Mouse (Mus musculus): ENCODE results near the gene Plcd1. TPM values are rescaled to one million over a fixed set of nuclear protein-coding genes. Genes with fewer than 3 reads are reported as not detected.

Plcd1 gene
- total and polyA plus RNA-seq, 2 experiments from 2014 or later, result 14.6 to 21.1 TPM

DNA sequence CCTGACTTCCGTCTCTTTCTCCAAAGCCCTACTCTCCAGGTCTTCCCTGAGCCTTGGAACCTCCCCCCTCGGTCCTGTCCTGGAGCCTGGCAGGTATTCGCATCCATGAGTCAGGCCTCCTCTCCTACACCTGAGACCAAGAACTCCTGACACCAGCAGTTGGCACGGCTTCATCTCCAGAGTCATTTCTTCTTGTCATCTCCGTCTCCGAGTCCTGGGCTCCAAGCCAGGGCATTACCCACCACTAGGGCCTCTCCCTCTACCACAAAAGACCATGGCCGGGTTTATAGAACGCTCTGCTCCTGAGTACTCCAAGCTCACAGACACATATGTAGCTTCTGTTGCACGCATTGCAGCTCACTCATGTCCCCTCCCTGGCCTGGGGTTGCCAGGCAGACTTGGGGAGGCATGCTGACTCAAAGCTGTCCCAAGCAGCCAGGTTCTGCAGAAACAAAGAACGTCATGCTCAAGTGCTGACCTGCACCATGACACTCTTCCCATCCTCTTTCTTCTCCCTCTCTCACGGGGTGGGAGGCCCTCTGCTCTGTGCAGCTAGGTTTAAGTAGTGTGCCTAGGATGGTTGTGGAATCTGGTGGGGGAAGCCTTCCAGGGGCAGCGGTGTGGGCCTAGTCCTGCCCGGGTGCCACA lies 1.3 kb upstream of the Plcd1 start:
- no peak for DNase-seq (ENCODE audit: low spot score)
- Histone ChIP-seq H3K27ac (ENCODE audit: low read depth) (no peak overlapping the region), H3K4me1 (ENCODE audit: control insufficient read depth, insufficient read depth) (peaks cover 20% of the 10 kb centered on the region), H3K9ac (replicated peaks; ENCODE audit: low read depth, low read length) (no peak overlapping the region), H3K4me2 (ENCODE audit: low read depth, low read length) (no peak overlapping the region), H3K27me3 (ENCODE audit: control insufficient read depth, insufficient read depth, low read length) (no peaks in the 10 kb centered on the region), H3K36me3 (replicated peaks; ENCODE audit: control insufficient read depth, insufficient read depth, low read length) (no peaks in the 10 kb centered on the region), H3K4me3 (ENCODE audit: low read depth, low read length) (no peak overlapping the region), H3K9me3 (replicated peaks; ENCODE audit: control insufficient read depth, low read length) (no peaks in the 10 kb centered on the region)
- WGBS, result 70% methylated on average over 13 of the region's 13 CpGs
- no peak for ATAC-seq (ENCODE audit: insufficient read depth, low read depth)
- TF ChIP-seq CTCF (IDR thresholded peaks at IDR 0.05; ENCODE audit: low read depth) (no peak), EP300 (IDR thresholded peaks at IDR 0.05; ENCODE audit: low read depth) (no peak)

DNA sequence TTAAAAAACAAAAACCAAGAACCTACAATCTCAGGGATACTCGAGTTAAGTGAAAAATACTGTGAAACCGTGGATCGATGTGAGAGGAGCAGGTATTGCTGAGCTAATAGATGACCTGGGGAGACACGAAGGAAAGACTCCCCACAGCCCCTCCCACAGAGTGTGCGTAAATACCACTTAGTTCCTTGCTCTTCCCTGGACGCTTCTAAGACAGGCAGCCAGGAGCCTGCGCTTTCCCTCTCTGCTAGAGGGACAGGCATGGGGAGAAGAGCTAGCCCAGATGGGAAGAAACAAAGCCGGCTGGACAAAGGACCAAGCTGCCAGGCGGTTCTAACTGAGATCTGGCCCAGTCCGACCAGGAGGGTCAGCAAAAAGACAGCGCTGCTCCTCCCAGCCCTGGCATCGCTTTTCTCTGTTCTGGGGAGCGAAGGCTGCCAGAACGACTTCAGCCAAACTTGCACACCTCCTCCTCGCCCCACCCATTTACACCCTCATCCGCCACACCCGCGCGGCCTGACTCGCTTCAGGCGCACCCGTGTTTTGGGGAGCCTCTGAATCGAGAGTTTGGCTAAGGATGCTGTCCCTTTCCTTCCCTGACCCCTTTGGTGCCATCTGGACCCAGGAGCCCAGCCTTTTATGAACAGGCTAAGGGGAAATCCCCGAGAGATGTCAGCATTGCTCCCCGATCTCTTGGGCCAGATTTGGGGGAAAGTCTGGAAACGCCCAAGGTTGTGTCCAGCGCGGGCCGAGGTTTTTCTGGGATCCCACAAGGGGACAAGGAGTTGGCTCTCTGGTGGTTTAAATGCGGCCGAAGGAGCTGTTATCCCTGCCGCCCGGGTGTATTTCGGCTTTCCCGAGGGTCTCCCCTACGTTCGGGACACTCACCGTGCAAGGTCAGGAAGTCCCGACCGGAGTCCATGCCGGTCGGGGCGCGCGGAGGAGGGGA lies 556 bp downstream of the Plcd1 start:
- Histone ChIP-seq H3K4me2 (ENCODE audit: low read depth, low read length) (peak overlapping the region; percentile 72), H3K27me3 (ENCODE audit: control insufficient read depth, insufficient read depth, low read length) (no peaks in the 10 kb centered on the region), H3K9ac (replicated peaks; ENCODE audit: low read depth, low read length) (peak overlapping the region; percentile 68), H3K4me1 (ENCODE audit: control insufficient read depth, insufficient read depth) (peaks cover 24% of the 10 kb centered on the region), H3K27ac (ENCODE audit: low read depth) (peak overlapping the region; percentile 78), H3K36me3 (replicated peaks; ENCODE audit: control insufficient read depth, insufficient read depth, low read length) (no peaks in the 10 kb centered on the region), H3K9me3 (replicated peaks; ENCODE audit: control insufficient read depth, low read length) (no peaks in the 10 kb centered on the region), H3K4me3 (ENCODE audit: low read depth, low read length) (peak overlapping the region; percentile 63)
- WGBS, result 4% methylated on average over 45 of the region's 45 CpGs
- ATAC-seq (ENCODE audit: insufficient read depth, low read depth), result no peak
- TF ChIP-seq EP300 (IDR thresholded peaks at IDR 0.05; ENCODE audit: low read depth) (no peak), CTCF (IDR thresholded peaks at IDR 0.05; ENCODE audit: low read depth) (no peak)
- peak; percentile 41 for DNase-seq (ENCODE audit: low spot score)

DNA sequence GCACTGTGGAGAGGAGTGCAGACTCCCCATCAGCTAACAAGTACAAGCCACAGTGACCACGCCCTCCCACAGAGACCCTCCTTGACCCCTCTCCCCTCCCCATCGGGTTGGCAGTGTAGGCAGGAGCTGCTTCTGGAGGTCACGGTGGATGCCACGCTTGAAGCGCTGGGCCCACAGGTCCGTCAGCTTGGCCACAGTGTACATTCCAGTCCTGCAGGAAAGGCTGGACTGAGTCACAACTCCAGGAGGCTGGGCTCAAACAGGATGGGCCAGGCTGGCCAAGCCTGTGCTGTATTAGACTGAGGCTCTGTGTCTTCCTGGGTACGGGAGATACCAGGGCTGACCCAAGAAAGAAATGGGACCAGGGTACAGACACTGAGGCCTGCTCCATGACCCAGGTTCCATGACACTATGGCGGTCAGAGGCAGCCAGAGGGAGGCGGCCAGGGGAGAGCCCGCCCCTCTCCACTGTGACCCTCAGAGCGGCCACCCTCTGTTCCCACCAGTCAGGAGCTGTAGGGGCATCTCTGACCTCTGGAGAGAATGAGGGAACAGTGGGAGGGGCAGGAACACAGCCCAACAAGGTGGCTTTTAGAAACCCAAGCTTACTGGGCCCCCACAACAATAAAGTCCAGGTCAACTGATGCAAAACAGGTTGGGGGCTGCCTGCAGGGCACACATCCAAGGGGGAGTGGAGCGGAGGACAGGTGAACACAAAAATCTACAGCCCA lies 1.6 kb downstream of the Plcd1 start:
- WGBS, result 67% methylated on average over 12 of the region's 12 CpGs
- ATAC-seq (ENCODE audit: insufficient read depth, low read depth) (no peak), DNase-seq (ENCODE audit: low spot score) (no peak)
- Histone ChIP-seq H3K36me3 (replicated peaks; ENCODE audit: control insufficient read depth, insufficient read depth, low read length) (no peaks in the 10 kb centered on the region), H3K9me3 (replicated peaks; ENCODE audit: control insufficient read depth, low read length) (no peaks in the 10 kb centered on the region), H3K4me2 (ENCODE audit: low read depth, low read length) (peak overlapping the region; percentile 72), H3K9ac (replicated peaks; ENCODE audit: low read depth, low read length) (0 out of 2 replicates have a peak overlapping the region, but pooled peaks have one; percentile 22), H3K4me1 (ENCODE audit: control insufficient read depth, insufficient read depth) (peaks cover 27% of the 10 kb centered on the region), H3K27me3 (ENCODE audit: control insufficient read depth, insufficient read depth, low read length) (no peaks in the 10 kb centered on the region), H3K27ac (ENCODE audit: low read depth) (no peak overlapping the region), H3K4me3 (ENCODE audit: low read depth, low read length) (peak overlapping the region; percentile 63; the same call in 1 of the 2 replicates)
- TF ChIP-seq CTCF (IDR thresholded peaks at IDR 0.05; ENCODE audit: low read depth) (no peak), EP300 (IDR thresholded peaks at IDR 0.05; ENCODE audit: low read depth) (no peak)

DNA sequence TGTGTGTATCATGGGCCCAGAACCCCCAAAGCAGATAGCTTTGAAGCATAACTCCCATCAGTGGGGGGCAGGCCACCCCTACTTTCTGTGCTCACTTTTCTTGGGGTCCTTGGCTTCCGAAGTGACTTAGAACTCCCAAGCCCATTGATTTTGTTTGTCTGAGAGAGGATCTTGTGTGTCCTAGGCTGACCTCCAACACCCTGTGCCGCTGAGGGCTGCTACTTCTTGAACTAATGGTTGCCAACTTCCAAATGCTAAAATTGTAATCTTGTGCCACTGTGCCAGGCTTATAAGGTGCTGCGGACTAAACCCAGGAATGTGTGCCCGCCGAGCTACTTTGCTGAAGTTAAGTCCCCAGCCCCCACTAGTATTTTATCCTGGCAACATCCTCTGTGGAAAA lies 2.8 kb downstream of the Plcd1 start:
- Histone ChIP-seq H3K9me3 (replicated peaks; ENCODE audit: control insufficient read depth, low read length) (no peaks in the 10 kb centered on the region), H3K4me1 (ENCODE audit: control insufficient read depth, insufficient read depth) (peaks cover 38% of the 10 kb centered on the region), H3K27ac (ENCODE audit: low read depth) (no peak overlapping the region), H3K9ac (replicated peaks; ENCODE audit: low read depth, low read length) (no peak overlapping the region), H3K27me3 (ENCODE audit: control insufficient read depth, insufficient read depth, low read length) (no peaks in the 10 kb centered on the region), H3K4me3 (ENCODE audit: low read depth, low read length) (no peak overlapping the region), H3K4me2 (ENCODE audit: low read depth, low read length) (no peak overlapping the region), H3K36me3 (replicated peaks; ENCODE audit: control insufficient read depth, insufficient read depth, low read length) (no peaks in the 10 kb centered on the region)
- TF ChIP-seq EP300 (IDR thresholded peaks at IDR 0.05; ENCODE audit: low read depth), result no peak
- no peak for TF ChIP-seq CTCF (IDR thresholded peaks at IDR 0.05; ENCODE audit: low read depth)
- DNase-seq (ENCODE audit: low spot score), result no peak
- no peak for ATAC-seq (ENCODE audit: insufficient read depth, low read depth)
- WGBS, result 82% methylated on average over 5 of the region's 5 CpGs

DNA sequence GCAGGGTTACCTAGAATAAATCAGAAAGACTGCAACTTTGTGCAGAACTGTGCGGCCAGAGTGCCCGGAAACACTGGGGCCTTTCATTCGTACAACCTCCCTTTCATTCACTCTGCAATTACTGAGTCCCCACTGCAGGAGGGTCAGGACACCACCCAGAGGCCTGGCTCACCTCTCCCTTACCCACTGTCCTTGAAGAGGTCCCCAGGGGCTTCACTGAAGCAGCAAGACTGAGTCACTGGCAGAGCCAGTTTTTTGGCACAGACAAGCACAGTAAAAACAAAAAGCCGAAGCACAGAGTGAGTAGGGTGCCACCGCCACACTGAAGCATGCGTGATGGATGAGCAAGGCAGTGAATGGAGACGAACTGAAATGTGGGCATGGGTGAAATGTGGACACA lies 3.9 kb downstream of the Plcd1 start:
- Histone ChIP-seq H3K9me3 (replicated peaks; ENCODE audit: control insufficient read depth, low read length) (no peaks in the 10 kb centered on the region), H3K27ac (ENCODE audit: low read depth) (no peak overlapping the region), H3K36me3 (replicated peaks; ENCODE audit: control insufficient read depth, insufficient read depth, low read length) (no peaks in the 10 kb centered on the region), H3K4me2 (ENCODE audit: low read depth, low read length) (no peak overlapping the region), H3K27me3 (ENCODE audit: control insufficient read depth, insufficient read depth, low read length) (no peaks in the 10 kb centered on the region), H3K4me3 (ENCODE audit: low read depth, low read length) (no peak overlapping the region), H3K9ac (replicated peaks; ENCODE audit: low read depth, low read length) (no peak overlapping the region), H3K4me1 (ENCODE audit: control insufficient read depth, insufficient read depth) (peaks cover 42% of the 10 kb centered on the region)
- WGBS, result 84% methylated on average over 7 of the region's 7 CpGs
- TF ChIP-seq CTCF (IDR thresholded peaks at IDR 0.05; ENCODE audit: low read depth) (no peak), EP300 (IDR thresholded peaks at IDR 0.05; ENCODE audit: low read depth) (no peak)
- DNase-seq (ENCODE audit: low spot score) (no peak), ATAC-seq (ENCODE audit: insufficient read depth, low read depth) (no peak)

Measured in heart, postnatal 0 days (tissue).